Mouse (Mus musculus): Measurements from ENCODE around the gene Fbxl19. TPM values are rescaled to one million over a fixed set of nuclear protein-coding genes. Genes with fewer than 3 reads are reported as not detected.
"Not testable (repeated sequence)": the region's sequence is repeated elsewhere in the genome, so short reads cannot be mapped to it uniquely, and the experiment has no call there.

Fbxl19 gene
- total RNA-seq, 2 experiments from 2014 or later, result 143 to 148 TPM

GRCm38 (mm10) chr7:127766851-127767609 lies 22.7 kb downstream of the Fbxl19 start:
- intact Hi-C loops (cut with DNase I), result no loop called here
- DNase-seq, result no peak

GRCm38 (mm10) chr7:127767671-127768345 lies 23.5 kb downstream of the Fbxl19 start:
- no peak for DNase-seq
- intact Hi-C loops (cut with DNase I), result no loop called here

DNA sequence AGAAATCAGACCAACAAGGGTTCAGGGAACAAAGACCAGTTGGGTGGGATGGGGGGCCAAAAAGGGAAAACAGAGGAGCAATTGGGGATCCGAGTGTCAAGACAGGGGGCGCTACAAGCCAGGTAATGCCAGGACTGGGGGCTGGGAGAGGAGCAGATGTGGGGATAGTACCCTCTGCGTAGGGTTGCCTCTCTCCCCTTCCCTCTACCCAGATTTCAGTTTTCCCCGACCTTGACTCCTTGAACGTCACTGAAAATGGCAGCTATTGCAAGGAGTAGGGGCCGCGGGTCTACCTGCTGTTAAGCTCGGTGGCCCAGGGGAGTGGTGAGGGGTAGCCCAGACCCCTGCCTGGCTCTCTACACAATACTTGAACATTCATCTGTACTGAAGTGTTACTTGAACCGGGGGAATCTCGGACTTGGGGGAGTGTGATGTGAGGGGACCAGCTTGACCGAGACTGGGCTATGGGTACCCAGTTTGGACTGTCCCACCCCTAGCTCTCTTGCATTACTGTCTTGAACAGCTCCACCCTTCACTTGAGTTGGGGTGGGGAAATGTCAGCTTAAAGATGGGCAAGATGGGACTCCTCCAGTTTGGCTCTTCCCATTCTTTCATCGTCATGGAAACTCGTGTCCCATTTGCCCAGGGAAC lies 24.1 kb downstream of the Fbxl19 start:
- peak; percentile 18 for DNase-seq
- intact Hi-C loops (cut with DNase I), result no loop called here

DNA sequence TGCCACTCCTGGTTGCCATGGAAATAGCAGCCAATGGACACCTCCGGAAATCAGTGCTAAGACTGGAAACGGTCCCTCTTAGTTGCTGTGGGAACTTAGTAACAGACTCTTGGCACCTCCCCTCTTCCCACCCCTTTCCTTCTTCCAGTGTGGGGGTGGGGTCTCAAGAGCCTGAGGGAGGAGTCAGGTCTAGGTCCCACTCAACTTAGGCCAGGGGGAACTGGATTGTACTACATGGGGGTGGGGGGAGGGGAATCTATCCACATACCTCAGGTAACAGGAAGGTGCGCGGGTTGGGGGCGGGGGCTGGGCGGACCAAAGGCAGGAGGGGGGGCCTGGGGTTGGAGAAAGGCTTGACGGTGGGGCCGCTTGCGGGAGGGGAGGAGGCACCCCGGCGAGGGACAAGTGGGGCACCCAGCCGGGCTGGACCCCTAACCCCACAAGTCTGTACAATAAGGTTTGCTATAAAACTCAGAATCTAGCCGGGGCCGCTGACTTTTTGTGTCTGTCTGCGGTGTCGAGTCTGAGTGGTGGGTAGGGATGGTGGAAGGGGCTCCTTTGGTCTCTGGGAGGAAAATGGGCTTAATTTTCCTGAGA lies 24.8 kb downstream of the Fbxl19 start:
- peak; percentile 91 for DNase-seq
- intact Hi-C loops (cut with DNase I), result no loop called here

DNA sequence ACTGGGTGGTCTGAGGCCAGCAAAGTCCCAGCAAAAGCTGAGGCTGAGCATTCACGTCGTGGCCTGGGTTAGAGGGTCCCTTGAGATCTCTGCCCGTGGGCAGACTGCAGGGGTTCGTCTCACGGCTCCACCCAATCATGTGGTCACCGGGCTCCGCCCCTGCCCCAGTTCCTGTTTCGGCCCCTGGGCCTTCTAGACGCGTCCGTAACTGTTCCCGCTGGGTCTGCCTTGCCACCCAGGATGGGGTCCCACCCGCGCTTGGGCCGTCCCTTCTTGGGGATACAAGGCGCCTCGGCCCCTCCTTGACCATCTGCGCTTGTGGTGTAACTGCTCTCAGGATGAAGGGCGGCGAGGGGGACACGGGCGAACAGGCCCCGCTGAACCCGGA lies 25.3 kb downstream of the Fbxl19 start, which contains the start of gene Orai3:
Gene Orai3, plus strand, starts transcription at position 165 of the 388 bp plus-strand sequence.
- peak; percentile 76 for DNase-seq
- intact Hi-C loops (cut with DNase I), result no loop called here

DNA sequence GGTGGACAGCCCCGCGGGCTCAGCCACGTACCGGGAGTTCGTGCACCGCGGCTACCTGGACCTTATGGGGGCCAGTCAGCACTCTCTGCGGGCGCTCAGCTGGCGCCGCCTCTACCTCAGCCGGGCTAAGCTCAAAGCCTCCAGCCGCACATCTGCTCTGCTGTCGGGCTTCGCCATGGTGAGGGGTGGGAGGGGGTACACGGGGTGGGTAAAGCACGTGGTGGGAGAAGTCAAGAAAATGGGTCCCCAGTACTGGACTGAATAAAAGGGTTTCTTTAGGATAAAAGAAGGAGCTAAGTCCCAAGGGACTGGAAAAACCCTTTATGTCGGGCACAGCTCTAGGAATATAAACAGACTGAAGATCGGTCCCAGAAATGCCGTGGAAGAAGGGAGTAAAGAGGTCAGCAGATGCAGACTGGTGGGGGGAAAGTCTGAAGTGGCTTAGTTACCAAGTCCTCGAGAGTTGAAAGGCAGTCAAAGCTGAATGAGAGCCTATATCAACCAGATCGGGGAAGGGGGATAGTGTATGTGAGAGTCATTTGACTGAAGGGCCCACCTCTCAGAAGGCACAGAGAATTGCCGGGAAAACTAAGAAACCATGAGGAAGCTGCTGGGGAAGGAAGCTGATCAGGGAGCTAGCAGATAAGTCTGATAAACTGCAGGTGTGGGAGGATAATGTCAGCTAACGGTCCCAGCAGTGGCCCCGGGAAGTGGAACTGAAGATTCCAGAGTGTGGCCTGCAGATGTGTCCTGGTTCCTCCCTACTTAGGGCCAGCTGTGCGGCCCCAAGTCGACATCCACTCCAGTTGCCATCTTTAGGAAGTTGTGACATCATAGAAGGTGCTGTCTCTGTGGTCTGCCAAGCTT lies 25.9 kb downstream of the Fbxl19 start:
- no peak for DNase-seq
- intact Hi-C loops (cut with DNase I), result no loop called here

- intact Hi-C loops (cut with DNase I), result no loop called here
- no peak for DNase-seq
Measured at GRCm38 (mm10) chr7:127771262-127771661, 26.9 kb downstream of the Fbxl19 start.

- DNase-seq, result no peak
- intact Hi-C loops (cut with DNase I), result no loop called here
Measured at GRCm38 (mm10) chr7:127772080-127772479, 27.7 kb downstream of the Fbxl19 start.

GRCm38 (mm10) chr7:127772557-127772956 lies 28.2 kb downstream of the Fbxl19 start:
- DNase-seq, result no peak
- intact Hi-C loops (cut with DNase I), result no loop called here

- intact Hi-C loops (cut with DNase I), result no loop called here
- DNase-seq, result peak; percentile 71
Measured at GRCm38 (mm10) chr7:127773664-127774384, 29.5 kb downstream of the Fbxl19 start.

- intact Hi-C loops (cut with DNase I); DNase-seq: not testable (repeated sequence)
Measured at GRCm38 (mm10) chr7:127775837-127776236, 31.5 kb downstream of the Fbxl19 start.

GRCm38 (mm10) chr7:127776426-127776825 lies 32.1 kb downstream of the Fbxl19 start, which contains the start of gene Setd1a:
Gene Setd1a, plus strand, starts transcription at chr7:127776670.
- intact Hi-C loops (cut with DNase I), result no loop called here

GRCm38 (mm10) chr7:127776878-127777473 lies 32.6 kb downstream of the Fbxl19 start:
- peak; percentile 98 for DNase-seq
- intact Hi-C loops (cut with DNase I), result no loop called here

More at GRCm38 (mm10) chr7:127776426-127776825, 32.1 kb downstream of the Fbxl19 start, which contains the start of gene Setd1a:
- peak; percentile 93 for DNase-seq

GRCm38 (mm10) chr7:127777474-127778266 lies 33.3 kb downstream of the Fbxl19 start:
- intact Hi-C loops (cut with DNase I), result no loop called here

DNA sequence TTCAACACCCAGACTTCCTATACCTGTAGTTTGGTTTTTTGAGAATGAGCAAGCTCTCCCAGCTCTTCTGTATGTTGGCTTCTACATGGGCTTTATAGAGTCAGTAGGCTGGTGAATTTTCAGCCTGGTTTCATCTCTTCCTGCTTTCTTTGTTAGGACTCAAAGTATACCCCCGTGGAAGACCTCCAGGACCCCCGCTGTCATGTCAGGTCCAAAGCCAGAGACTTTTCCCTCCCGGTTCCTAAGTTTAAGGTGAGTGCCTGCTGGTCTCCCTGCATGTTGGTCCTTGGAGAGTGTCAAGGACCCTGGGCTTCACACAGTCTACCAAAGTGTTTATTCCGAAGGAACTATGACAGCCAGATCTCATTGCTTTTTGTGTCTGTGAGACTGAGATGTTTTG lies 34.0 kb downstream of the Fbxl19 start:
- intact Hi-C loops (cut with DNase I), result no loop called here

More at GRCm38 (mm10) chr7:127777474-127778266, 33.3 kb downstream of the Fbxl19 start:
- DNase-seq, result peak; percentile 72

DNA sequence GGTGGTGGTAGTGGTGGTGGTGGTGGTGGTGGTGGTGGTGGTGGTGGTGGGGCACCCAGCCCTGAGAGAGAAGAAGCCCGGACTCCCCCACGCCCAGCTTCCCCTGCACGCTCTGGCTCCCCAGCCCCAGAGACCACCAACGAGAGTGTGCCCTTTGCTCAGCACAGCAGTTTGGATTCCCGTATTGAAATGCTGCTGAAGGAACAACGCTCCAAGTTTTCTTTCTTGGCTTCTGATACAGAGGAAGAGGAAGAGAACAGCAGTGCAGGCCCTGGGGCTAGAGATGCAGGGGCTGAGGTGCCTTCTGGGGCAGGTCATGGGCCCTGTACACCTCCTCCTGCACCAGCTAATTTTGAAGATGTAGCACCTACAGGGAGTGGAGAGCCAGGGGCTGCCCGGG lies 41.0 kb downstream of the Fbxl19 start, which contains the start of gene Gm49388:
Gene Gm49388, plus strand, starts transcription at position 301 of the 400 bp plus-strand sequence.
- intact Hi-C loops (cut with DNase I), result loop anchor here (10.0 kb wide), 1 partner anchor 261 kb away; no protein-coding TSS in a partner anchor

More for the DNA sequence above, 34.0 kb downstream of the Fbxl19 start:
- no peak for DNase-seq

GRCm38 (mm10) chr7:127797076-127797845 lies 52.9 kb downstream of the Fbxl19 start:
- no peak for DNase-seq
- intact Hi-C loops (cut with DNase I), result no loop called here

More for the DNA sequence above, 41.0 kb downstream of the Fbxl19 start, which contains the start of gene Gm49388:
- no peak for DNase-seq
